Mouse (Mus musculus) midbrain, embryonic 14.5 days (tissue): ENCODE results near the gene Vmn2r80. TPM values are rescaled to one million over a fixed set of nuclear protein-coding genes. Genes with fewer than 3 reads are reported as not detected.
A peak's percentile ranks its signal among the peaks of the same experiment; 100 is the strongest.
"Not testable (repeated sequence)": the region's sequence is repeated elsewhere in the genome, so short reads cannot be mapped to it uniquely, and the experiment has no call there.

Experiments used
- ATAC-seq: fragments of 200-750 bp; cut with Nextera tagmentation; 2 replicates; pipeline ENCODE4 v1.8.0; 2017; ENCODE audit warnings: moderate number of reproducible peaks, moderate library complexity; ENCODE audit not compliant: low FRiP score, low TSS enrichment
- DNase-seq: peaks from one replicate; pipeline ENCODE4 v3.0.0-alpha.2; 2015
- H3K27ac ChIP-seq: fragments of 300-500 bp; sonication (generic); replicated peaks from 2 replicates; pipeline ENCODE4 v1.5.1; 2014; ENCODE audit warnings: mild to moderate bottlenecking, low read depth, low read length, moderate library complexity
- H3K27me3 ChIP-seq: fragments of 300-500 bp; sonication (generic); 2 replicates; pipeline ENCODE4 v1.6.1; 2014; ENCODE audit warnings: low read length, control low read depth, mixed read lengths; ENCODE audit not compliant: control insufficient read depth, insufficient read depth
- H3K36me3 ChIP-seq: fragments of 300-500 bp; sonication (generic); 2 replicates; pipeline ENCODE4 v1.6.1; 2014; ENCODE audit warnings: low read length, control low read depth; ENCODE audit not compliant: control insufficient read depth, insufficient read depth
- H3K4me1 ChIP-seq: fragments of 300-500 bp; sonication (generic); 2 replicates; pipeline ENCODE4 v1.6.1; 2014; ENCODE audit warnings: mild to moderate bottlenecking, antibody characterized with exemption, low read length, control low read depth; ENCODE audit not compliant: control insufficient read depth, insufficient read depth
- H3K4me2 ChIP-seq: fragments of 300-500 bp; sonication (generic); 2 replicates; pipeline ENCODE4 v1.6.1; 2014; ENCODE audit warnings: mild to moderate bottlenecking, low read length, moderate library complexity
- H3K4me3 ChIP-seq: fragments of 300-500 bp; sonication (generic); replicated peaks from 2 replicates; pipeline ENCODE4 v1.5.1; 2014; ENCODE audit warnings: low read depth, low read length
- H3K9ac ChIP-seq: fragments of 300-500 bp; sonication (generic); replicated peaks from 2 replicates; pipeline ENCODE4 v1.6.1; 2014; ENCODE audit warnings: mild to moderate bottlenecking, low read length, moderate library complexity
- H3K9me3 ChIP-seq: fragments of 300-500 bp; sonication (generic); 2 replicates; pipeline ENCODE4 v1.6.1; 2016; ENCODE audit warnings: low read length, control low read depth, mixed read lengths; ENCODE audit not compliant: control insufficient read depth
- WGBS: fragments of 180-500 bp; shearing (Covaris S2); extraction: QIAGEN DNeasy Blood & Tissue Kit; methylation state at CpG from one replicate; pipeline ENCODE4 v1.1.7; 2014; 5-methylcytosine and 5-hydroxymethylcytosine counted together
- polyA plus RNA-seq: library from polyadenylated mRNA; unstranded; fragments of >200 nt; fragmentation: Nextera tagmentation; extraction: Ambion mirVana; gene quantifications from 2 replicates; pipeline ENCODE4 v1.2.1, GENCODE M21; 2014

Vmn2r80 gene
- not detected in 2 replicates for polyA plus RNA-seq

DNA sequence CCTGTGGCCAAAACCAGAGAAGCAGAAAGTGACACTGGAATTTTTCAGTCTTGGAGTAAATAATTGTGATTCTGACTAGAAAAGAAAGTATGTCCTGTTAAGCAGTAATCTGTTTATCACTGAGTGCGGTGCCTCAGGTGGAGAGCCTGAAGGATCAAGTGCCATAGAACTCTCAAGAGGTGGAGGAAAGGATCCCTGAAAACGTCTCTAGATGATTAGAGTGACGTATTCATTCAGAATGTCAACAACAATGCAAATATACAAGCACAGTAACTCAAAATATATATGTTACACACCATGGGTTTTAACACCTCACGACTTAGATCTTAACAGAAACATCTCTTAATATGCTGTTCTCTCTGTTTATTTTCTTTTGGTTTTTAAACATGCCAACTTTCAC, at the start of gene Vmn2r80:
Gene Vmn2r80 (plus strand): TSS at position 301 of the 400 bp plus-strand sequence.
- not testable (repeated sequence) for H3K27ac ChIP-seq, H3K4me3 ChIP-seq, H3K9ac ChIP-seq, H3K9me3 ChIP-seq, H3K4me1 ChIP-seq, H3K36me3 ChIP-seq, H3K27me3 ChIP-seq, DNase-seq, ATAC-seq, H3K4me2 ChIP-seq
- WGBS: 76% methylated on average over 4 of the region's 4 CpGs

DNA sequence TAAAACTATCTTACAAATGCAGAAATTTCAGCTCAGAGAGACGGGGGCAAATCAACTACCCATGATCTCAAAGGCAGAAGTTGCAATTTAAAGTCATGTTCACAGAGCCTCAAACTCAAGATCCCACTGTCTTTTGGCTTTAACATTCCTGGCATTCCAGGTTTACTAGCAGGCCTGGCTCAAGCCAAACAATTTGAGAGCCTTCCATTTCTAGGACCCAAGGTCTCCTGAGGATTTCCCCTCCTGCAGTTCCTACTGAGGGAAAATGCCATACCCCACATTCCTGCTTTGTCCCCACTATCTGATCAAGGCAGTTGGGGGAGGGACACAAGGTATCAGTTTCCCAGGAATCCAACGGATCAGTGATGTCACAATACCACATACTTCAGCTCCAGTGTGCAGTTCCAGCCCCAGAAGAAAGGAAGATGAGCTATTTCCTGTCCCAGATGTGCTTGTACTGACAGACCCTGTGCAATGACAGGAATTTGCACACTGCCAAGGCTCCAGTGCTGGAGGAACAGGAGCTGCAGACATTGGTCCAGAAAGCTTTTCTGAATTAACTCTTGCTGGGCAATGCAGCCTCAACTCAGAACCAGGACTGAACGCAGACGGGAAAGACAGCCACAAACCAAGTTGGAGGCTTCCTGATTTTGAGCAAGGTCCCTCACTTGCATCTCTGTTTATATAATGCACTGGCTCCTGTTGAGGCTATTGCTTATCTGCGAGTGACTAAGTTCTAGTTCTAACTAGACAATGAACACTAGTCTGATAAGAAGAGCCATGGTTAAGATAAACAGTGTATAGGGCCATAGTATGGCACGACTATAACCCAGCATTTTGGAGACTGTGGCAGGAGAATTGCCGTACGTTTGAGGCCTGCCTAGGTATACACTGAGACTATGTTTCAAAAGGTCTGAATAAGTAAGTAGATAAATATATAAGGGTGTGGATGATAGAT, 42.0 kb upstream of the Vmn2r80 start:
- no peak overlapping the region for H3K9ac ChIP-seq
- DNase-seq (no peak), ATAC-seq (no peak)
- 71% methylated on average over 8 of the region's 8 CpGs for WGBS
- H3K4me1 ChIP-seq: no peaks in the 10 kb centered on the region
- no peak overlapping the region for H3K27ac ChIP-seq
- H3K36me3 ChIP-seq: no peaks in the 10 kb centered on the region
- H3K27me3 ChIP-seq: no peaks in the 10 kb centered on the region
- H3K4me3 ChIP-seq: no peak overlapping the region
- no peak overlapping the region for H3K4me2 ChIP-seq
- H3K9me3 ChIP-seq: no peaks in the 10 kb centered on the region

DNA sequence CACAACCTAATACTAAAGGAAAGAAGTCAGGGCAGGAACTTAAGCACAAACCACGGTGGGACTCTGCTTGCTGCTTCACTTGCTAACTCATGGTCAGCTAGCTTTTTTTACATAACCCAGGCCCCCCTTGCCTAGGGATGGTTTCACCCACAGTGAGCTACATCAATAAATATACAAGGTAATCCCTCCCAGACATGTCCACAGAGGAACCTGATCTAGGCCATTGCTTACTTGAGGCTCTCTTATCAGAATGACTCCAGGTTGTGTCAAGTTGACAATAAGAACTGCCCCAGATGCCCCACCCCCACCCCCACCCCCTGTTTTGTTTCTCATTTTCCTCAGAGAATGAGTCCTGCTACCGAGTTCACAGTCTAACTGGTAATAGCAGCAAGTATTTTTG, 41.0 kb upstream of the Vmn2r80 start:
- Histone ChIP-seq H3K4me2 (no peak overlapping the region), H3K4me3 (no peak overlapping the region), H3K9me3 (no peaks in the 10 kb centered on the region), H3K27ac (no peak overlapping the region), H3K9ac (no peak overlapping the region), H3K4me1 (no peaks in the 10 kb centered on the region), H3K36me3 (no peaks in the 10 kb centered on the region), H3K27me3 (no peaks in the 10 kb centered on the region)
- 82% methylated on average over 2 of the region's 2 CpGs for WGBS
- DNase-seq (no peak), ATAC-seq (no peak)

DNA sequence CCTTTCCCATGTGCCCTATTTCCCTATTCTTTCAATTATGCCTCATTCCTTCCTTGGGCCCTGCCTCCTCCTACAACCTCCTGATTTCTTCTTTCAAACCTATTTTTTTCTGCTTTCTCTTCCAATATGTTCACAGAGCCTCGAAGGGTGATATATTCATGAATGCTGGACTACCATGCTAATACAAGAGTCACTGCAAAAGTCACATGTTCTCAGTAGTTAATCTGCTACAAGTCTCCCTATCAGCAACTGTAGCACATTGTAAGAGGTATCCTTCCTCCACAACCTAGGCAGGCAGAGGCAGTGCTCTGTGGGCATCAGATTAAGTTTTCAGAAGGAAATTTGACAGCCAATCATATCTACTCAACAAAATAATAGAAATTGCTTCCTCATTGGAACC, 39.4 kb upstream of the Vmn2r80 start:
- Histone ChIP-seq H3K36me3 (no peaks in the 10 kb centered on the region), H3K9me3 (no peaks in the 10 kb centered on the region), H3K4me3 (no peak overlapping the region), H3K4me1 (no peaks in the 10 kb centered on the region), H3K4me2 (no peak overlapping the region), H3K9ac (no peak overlapping the region), H3K27ac (no peak overlapping the region), H3K27me3 (no peaks in the 10 kb centered on the region)
- no peak for ATAC-seq
- 80% methylated on average over 1 of the region's 1 CpGs for WGBS
- DNase-seq: no peak

DNA sequence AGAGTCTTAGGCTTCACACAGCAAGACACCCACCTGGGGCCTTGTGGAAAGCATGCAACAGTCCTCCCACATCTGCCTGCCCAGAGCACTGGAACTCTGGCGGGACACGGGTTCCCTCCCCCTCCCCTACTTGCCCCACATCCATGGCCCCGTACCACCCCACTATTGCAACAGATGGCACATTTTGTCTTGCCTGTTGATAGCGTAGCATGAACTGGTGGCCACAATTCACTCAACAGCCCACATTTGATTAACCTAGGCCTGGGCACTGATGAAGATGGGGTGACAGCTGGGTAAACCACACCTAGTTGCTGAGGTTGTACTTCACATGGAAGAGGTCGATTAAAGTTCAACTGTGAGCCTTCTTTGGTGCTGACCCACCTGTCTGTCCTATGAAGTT, 38.1 kb upstream of the Vmn2r80 start:
- H3K9me3 ChIP-seq: no peaks in the 10 kb centered on the region
- H3K27me3 ChIP-seq: no peaks in the 10 kb centered on the region
- H3K27ac ChIP-seq: no peak overlapping the region
- no peak overlapping the region for H3K4me2 ChIP-seq
- H3K9ac ChIP-seq: no peak overlapping the region
- H3K4me1 ChIP-seq: no peaks in the 10 kb centered on the region
- H3K4me3 ChIP-seq: no peak overlapping the region
- H3K36me3 ChIP-seq: no peaks in the 10 kb centered on the region
- WGBS: 96% methylated on average over 5 of the region's 5 CpGs
- DNase-seq: no peak
- ATAC-seq: no peak

DNA sequence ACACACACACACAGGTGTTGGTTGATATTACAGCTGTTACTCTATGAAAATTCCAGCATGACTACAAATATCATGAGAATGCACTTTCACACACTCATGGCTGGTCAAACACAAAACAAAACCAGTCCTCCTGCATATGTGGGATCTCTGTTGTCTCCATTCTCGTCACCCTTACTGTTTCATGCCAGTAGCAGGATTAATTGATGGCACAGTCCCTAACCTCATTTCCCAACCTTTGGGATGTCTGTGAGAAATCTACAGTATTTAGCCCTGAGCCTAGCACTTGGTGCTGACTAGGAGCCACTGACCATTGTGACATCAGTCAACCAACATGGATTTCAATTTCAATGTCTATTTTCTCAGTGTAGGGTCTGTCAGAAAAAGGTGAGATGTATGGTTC, 33.5 kb upstream of the Vmn2r80 start:
- Histone ChIP-seq H3K9me3 (no peaks in the 10 kb centered on the region), H3K9ac (no peak overlapping the region), H3K4me3 (no peak overlapping the region), H3K4me1 (no peaks in the 10 kb centered on the region), H3K27ac (no peak overlapping the region), H3K4me2 (no peak overlapping the region), H3K27me3 (no peaks in the 10 kb centered on the region), H3K36me3 (no peaks in the 10 kb centered on the region)
- no peak for DNase-seq
- ATAC-seq: no peak
- WGBS: 74% methylated on average over 1 of the region's 1 CpGs

DNA sequence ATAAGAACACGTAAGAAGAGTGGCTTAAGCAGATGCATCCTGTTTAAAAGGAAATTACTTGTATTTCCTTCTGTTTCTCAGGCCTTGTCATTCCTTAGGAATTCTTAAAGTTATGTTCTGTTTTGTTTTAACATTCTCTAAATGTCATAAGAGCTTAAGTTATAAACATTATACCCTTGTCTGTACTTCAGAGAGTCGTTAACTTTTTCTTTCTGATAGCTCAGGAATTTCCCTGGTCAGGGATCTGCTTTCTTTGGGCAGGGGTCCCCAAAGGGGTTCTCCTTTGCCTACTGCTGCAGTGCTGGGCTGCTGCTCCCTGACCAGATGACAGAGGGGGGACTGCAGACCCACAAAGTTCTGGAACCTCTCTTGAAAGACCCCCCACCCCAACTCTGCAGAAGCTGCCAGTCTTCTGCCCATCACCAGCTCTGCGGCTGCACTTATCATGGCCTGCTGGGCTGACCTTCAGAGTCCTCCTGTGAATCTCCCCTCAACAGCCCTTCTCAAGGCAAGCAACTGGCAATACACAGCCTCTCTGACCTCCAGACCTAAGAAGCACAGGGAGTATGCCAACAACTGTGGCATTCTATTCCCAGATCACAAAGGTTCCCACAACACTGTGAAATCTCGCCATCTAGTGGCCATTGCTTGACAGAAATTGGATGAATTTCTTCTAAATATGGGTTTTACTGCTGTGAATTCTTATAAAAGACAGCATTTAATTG, 32.3 kb upstream of the Vmn2r80 start:
- Histone ChIP-seq H3K27me3 (no peaks in the 10 kb centered on the region), H3K27ac (no peak overlapping the region), H3K4me1 (no peaks in the 10 kb centered on the region), H3K4me3 (no peak overlapping the region), H3K9me3 (no peaks in the 10 kb centered on the region), H3K4me2 (no peak overlapping the region), H3K36me3 (no peaks in the 10 kb centered on the region), H3K9ac (no peak overlapping the region)
- 59% methylated on average over 4 of the region's 4 CpGs for whole genome bisulfite sequencing
- ATAC-seq (no peak; the same call in 1 of the 2 replicates), DNase-seq (peak; percentile 94)

DNA sequence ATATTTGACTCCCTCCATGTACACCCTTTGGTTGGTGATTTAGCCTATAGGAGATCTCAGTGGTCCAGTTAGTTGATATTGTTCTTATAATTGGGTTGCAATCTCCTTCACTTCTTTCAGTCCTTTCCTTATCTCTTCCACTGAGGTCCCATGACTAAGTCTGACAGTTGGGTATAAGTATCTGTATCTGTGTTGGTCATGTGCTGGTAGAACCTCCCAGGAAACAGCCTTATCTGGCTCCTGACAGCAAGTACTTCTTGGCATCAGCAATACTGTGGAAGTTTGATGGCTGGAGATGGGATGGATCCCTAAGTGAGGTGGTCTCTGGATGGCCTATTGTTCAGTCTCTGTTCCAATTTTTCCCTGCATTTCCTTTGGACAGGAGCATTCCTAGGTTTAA, 3.0 kb downstream of the Vmn2r80 start:
- Histone ChIP-seq H3K4me1 (no peaks in the 10 kb centered on the region), H3K4me2 (no peak overlapping the region), H3K36me3 (no peaks in the 10 kb centered on the region), H3K9ac (no peak overlapping the region), H3K4me3 (no peak overlapping the region), H3K27ac (no peak overlapping the region), H3K27me3 (no peaks in the 10 kb centered on the region), H3K9me3 (no peaks in the 10 kb centered on the region)
- ATAC-seq (no peak), DNase-seq (no peak)
